Mouse (Mus musculus): Measurements from ENCODE around the gene Ptk7.

The Ptk7 gene

DNA sequence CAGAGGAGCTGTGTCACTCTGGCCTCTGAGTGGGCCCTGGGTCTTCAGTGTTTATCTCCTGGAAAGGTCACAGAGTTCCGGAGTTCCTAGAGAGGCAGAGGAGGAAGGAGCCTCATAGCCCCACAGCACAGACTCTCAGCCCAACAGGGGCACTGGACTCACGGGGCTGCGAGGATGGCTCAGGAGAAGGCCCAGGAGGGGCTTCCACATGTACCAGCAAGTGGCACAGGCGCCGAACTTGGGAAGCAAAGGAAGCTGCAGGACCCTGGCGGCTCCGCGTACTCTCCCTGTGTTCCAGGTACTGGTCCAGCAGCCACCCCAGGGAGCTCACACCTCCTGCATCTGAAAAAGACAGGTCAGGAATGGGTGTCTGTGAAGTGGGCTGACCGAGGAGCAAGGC, 108.1 kb downstream of the Ptk7 start:
- no peak for DNase-seq (ENCODE audit: low spot score in 2 of 2)

GRCm38 (mm10) chr17:46520385-46520979, 108.8 kb downstream of the Ptk7 start:
- DNase-seq (ENCODE audit: low spot score in 2 of 2), result no peak

- no peak for DNase-seq (ENCODE audit: low spot score in 2 of 2)
Observed at GRCm38 (mm10) chr17:46519971-46520370, 109.3 kb downstream of the Ptk7 start.

All from heart, adult 9 months (tissue).